Mouse (Mus musculus) adrenal gland, postnatal 10 days (tissue): Measurements from ENCODE around the gene Tmem45b. TPM values are rescaled to one million over a fixed set of nuclear protein-coding genes. Genes with fewer than 3 reads are reported as not detected.
A peak's percentile ranks its signal among the peaks of the same experiment; 100 is the strongest.
"Not testable (repeated sequence)": the region's sequence is repeated elsewhere in the genome, so short reads cannot be mapped to it uniquely, and the experiment has no call there.

Experiments
- DNase-seq: peaks from one replicate; pipeline ENCODE4 v3.0.0; 2021; ENCODE audit warnings: mixed read lengths
- long read RNA-seq, 2 experiments: library from polyadenylated mRNA; stranded (forward); transcript quantifications; one replicate each; pipeline ENCODE4 v2.0.0; 2021
- total RNA-seq, 2 experiments: library from RNA; stranded (reverse); gene quantifications; 2 replicates each; pipeline ENCODE4 v1.2.3; 2021

Gene Tmem45b
- total RNA-seq: 10 to 100 TPM; 21.0 to 36.7 TPM
- long read RNA-seq, experiment 1, transcript Tmem45b-201 (6 exons, 1,799 nt): major isoform, 15 of 29 reads
- long read RNA-seq, experiment 1, partial matches to known transcripts: 2 of 29 reads
- long read RNA-seq, experiment 1, other reads (novel, unspliced or antisense): 10 of 29 reads
- long read RNA-seq, experiment 2, transcript Tmem45b-201 (6 exons, 1,799 nt): major isoform, 26 of 33 reads
- long read RNA-seq, experiment 2, partial matches to known transcripts: 3 of 33 reads
- long read RNA-seq, experiment 2, other reads (novel, unspliced or antisense): 4 of 33 reads

GRCm38 (mm10) chr9:31463692-31464474, at the start of gene Tmem45b:
Tmem45b (minus strand) TSS chr9:31464462.
- peak; percentile 26 for DNase-seq

GRCm38 (mm10) chr9:31508189-31508588, 43.9 kb upstream of the Tmem45b start:
- DNase-seq: no peak

GRCm38 (mm10) chr9:31501221-31501620, 37.0 kb upstream of the Tmem45b start:
- not testable (repeated sequence) for DNase-seq

- DNase-seq: no peak
These were observed 1.1 kb downstream of the Tmem45b start for GRCm38 (mm10) chr9:31463190-31463589.

GRCm38 (mm10) chr9:31454356-31454755, 9.9 kb downstream of the Tmem45b start:
- DNase-seq: no peak

- peak; percentile 47 for DNase-seq
These were observed 12.1 kb downstream of the Tmem45b start for GRCm38 (mm10) chr9:31452166-31452565.

- no peak for DNase-seq
These were observed 15.0 kb downstream of the Tmem45b start for GRCm38 (mm10) chr9:31449145-31449772.

- DNase-seq: no peak
These were observed 20.0 kb downstream of the Tmem45b start for GRCm38 (mm10) chr9:31444236-31444635.

- DNase-seq: no peak
These were observed 22.8 kb downstream of the Tmem45b start for GRCm38 (mm10) chr9:31441487-31441886.

- no peak for DNase-seq
These were observed 23.9 kb downstream of the Tmem45b start for GRCm38 (mm10) chr9:31440366-31440765.

- DNase-seq: no peak
These were observed 24.9 kb downstream of the Tmem45b start for GRCm38 (mm10) chr9:31439341-31439740.

- no peak for DNase-seq
These were observed 25.4 kb downstream of the Tmem45b start for GRCm38 (mm10) chr9:31438834-31439233.

- DNase-seq: no peak
These were observed 26.4 kb downstream of the Tmem45b start for GRCm38 (mm10) chr9:31437861-31438260.

GRCm38 (mm10) chr9:31435415-31435814, 28.8 kb downstream of the Tmem45b start:
- DNase-seq: no peak

GRCm38 (mm10) chr9:31433431-31433830, 30.8 kb downstream of the Tmem45b start:
- no peak for DNase-seq

- peak; percentile 63 for DNase-seq
These were observed 31.8 kb downstream of the Tmem45b start for GRCm38 (mm10) chr9:31432336-31432975.

GRCm38 (mm10) chr9:31431751-31432150, 32.5 kb downstream of the Tmem45b start:
- DNase-seq: peak; percentile 22

- DNase-seq: no peak
These were observed 34.3 kb downstream of the Tmem45b start for GRCm38 (mm10) chr9:31430011-31430410.

GRCm38 (mm10) chr9:31428971-31429370, 35.3 kb downstream of the Tmem45b start:
- no peak for DNase-seq

GRCm38 (mm10) chr9:31422143-31422542, 42.1 kb downstream of the Tmem45b start:
- no peak for DNase-seq

- no peak for DNase-seq
These were observed 45.4 kb downstream of the Tmem45b start for GRCm38 (mm10) chr9:31418821-31419220.

- no peak for DNase-seq
These were observed 52.1 kb downstream of the Tmem45b start for GRCm38 (mm10) chr9:31412165-31412564.

GRCm38 (mm10) chr9:31405217-31405616, 59.0 kb downstream of the Tmem45b start:
- peak; percentile 61 for DNase-seq
